Mouse (Mus musculus): ENCODE measurements at regions not wholly inside any gene's neighbourhood (a gene's known extent, or its start where the extent isn't known, plus 50 kb on each side); places are given as distances from the start of the nearest gene placed in this dataset.

DNA sequence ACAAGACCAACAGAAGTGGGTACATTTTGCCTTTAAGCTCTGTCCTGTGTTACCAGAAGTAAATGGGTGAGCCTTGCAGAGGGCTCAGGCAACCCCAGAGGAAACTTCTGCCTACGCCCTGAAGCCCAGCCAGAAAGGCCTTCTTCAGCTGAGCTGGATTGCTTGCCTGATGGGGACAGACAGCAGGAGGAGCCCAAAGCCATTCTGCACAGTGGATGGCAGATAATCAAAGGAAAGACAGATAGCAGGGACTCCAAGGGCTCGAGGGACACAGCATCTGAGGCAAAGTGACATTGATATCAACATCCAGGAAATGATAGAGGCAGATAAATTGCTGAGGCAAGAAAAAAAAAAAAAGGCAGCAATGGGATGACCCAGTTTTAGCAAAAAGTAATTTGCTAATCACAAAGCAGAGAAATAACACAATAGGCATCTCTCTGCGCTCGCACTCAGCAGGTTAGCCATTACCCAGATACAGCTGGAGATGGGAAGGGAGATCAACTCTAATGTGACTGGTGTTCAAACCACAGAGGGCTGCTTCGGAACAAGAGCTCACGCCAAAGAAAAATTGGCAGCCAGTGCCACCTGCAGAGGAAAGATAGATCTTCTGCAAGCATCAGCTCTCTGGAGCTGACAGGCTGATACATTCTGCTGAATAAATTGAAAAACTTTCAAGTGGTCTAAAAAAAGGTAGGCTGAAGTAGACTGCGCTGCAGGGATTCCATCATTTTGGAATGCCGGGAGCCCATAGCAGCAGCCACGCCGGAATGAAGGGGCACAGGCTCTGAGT is 494.8 kb downstream of the Prim2 start:
- no peaks in the 10 kb centered on the region for H3K9me3 ChIP-seq
- no peaks in the 10 kb centered on the region for H3K27me3 ChIP-seq (ENCODE audit: poor library complexity, severe bottlenecking)
- no peak overlapping the region for H3K27ac ChIP-seq
- H3K4me1 ChIP-seq = no peaks in the 10 kb centered on the region
- WGBS = 82% methylated on average over 10 of the region's 10 CpGs
- H3K4me3 ChIP-seq = no peak overlapping the region
- no peaks in the 10 kb centered on the region for H3K36me3 ChIP-seq (replicated peaks)
- no peak for DNase-seq (ENCODE audit: extremely low spot score, low spot score)

DNA sequence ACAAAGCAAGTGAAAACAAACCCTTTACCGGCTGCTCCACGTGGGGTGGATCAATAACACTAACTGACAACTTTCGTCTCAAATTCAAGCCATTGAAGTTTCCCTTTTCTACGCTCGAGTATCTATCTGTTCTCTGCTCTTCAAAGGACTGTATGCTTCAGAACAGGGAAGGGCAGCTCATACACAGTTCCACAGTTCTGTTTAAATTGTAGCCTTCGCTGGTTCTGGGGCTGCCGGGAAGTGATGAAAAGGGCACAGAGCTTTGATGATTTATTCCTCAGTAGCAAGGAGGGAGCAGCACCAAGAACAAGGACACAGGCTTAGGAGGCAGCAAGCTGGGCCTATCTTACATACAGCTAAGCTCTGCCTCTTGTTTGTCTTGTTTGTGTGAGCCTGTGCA is 532.6 kb downstream of the Prim2 start:
- H3K27me3 ChIP-seq (ENCODE audit: poor library complexity, severe bottlenecking) = no peaks in the 10 kb centered on the region
- H3K9me3 ChIP-seq = no peaks in the 10 kb centered on the region
- no peak overlapping the region for H3K4me3 ChIP-seq
- no peaks in the 10 kb centered on the region for H3K4me1 ChIP-seq
- no peak overlapping the region for H3K27ac ChIP-seq
- 77% methylated on average over 7 of the region's 7 CpGs for WGBS
- no peaks in the 10 kb centered on the region for H3K36me3 ChIP-seq (replicated peaks)
- DNase-seq (ENCODE audit: extremely low spot score, low spot score) = no peak

DNA sequence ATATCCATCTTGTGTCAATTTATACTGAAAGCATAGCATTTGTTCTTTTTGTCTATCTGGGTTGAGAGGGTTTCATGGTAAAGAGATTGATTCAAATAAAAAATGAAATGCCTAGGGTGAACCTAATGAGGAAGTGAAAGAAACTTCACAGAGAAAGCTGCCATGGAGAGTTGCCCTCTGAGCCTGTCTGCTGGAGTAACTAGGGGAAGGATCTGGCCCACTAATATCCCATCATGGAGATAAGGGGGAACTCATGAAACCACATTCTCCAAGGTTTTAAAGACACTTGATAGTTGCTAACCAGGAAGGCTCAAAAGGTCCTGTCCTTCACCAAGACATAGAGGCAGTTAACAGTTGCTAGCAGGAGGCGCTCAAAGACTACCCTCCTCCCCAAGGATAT is 539.2 kb downstream of the Prim2 start:
- H3K9me3 ChIP-seq = no peaks in the 10 kb centered on the region
- no peaks in the 10 kb centered on the region for H3K4me1 ChIP-seq
- 93% methylated on average over 1 of the region's 1 CpGs for WGBS
- H3K27me3 ChIP-seq (ENCODE audit: poor library complexity, severe bottlenecking) = no peaks in the 10 kb centered on the region
- no peak for DNase-seq (ENCODE audit: extremely low spot score, low spot score)
- no peak overlapping the region for H3K27ac ChIP-seq
- H3K4me3 ChIP-seq = no peak overlapping the region
- H3K36me3 ChIP-seq (replicated peaks) = no peaks in the 10 kb centered on the region

DNA sequence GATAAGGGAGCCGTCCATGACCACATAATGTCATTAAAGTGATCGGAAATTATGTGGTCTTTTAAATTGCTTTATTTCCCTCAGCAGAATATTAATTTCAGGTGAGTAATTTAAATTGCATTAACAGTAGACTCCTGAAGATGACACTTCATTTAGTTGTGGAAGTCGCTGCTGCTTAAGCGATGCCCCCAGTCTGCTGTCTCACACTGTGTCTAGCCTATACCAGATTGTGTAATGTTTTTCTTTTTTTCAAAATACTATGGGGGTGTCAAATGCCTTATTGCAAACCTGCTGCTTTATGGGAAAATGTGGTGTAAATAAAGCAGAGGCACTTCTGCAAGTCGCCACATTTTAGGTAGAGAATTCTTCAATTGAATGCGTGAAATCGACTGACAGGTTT is 544.5 kb downstream of the Prim2 start:
- WGBS = 94% methylated on average over 7 of the region's 7 CpGs
- H3K9me3 ChIP-seq = no peaks in the 10 kb centered on the region
- no peak overlapping the region for H3K4me3 ChIP-seq
- H3K27me3 ChIP-seq (ENCODE audit: poor library complexity, severe bottlenecking) = no peaks in the 10 kb centered on the region
- H3K4me1 ChIP-seq = no peaks in the 10 kb centered on the region
- H3K36me3 ChIP-seq (replicated peaks) = no peaks in the 10 kb centered on the region
- H3K27ac ChIP-seq = no peak overlapping the region
- DNase-seq (ENCODE audit: extremely low spot score, low spot score) = no peak

DNA sequence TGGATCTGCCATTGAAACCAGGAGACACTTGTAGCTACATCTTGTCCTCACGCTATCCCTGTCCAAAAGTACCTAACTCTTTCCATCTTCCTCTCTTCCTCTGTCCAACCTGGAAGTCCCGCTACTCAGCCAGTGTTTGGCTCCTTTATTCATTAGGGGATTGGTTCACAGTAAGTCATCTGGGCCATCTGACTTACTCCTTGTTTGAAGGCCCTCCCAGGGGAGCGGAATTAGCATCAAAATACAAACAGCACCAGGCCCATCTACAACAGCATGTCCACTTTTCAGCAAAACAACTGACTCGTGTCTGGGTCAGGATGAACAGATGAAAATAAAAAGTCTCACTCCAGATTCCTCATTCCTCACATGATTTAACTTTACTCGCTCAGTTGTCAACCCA is 559.2 kb upstream of the Gm5415 start:
- Histone ChIP-seq H3K36me3 (replicated peaks) (no peaks in the 10 kb centered on the region), H3K4me3 (no peak overlapping the region), H3K9me3 (peaks cover 12% of the 10 kb centered on the region; the same call in 1 of the 2 replicates), H3K4me1 (no peaks in the 10 kb centered on the region), H3K27ac (no peak overlapping the region), H3K27me3 (ENCODE audit: poor library complexity, severe bottlenecking) (no peaks in the 10 kb centered on the region)
- 77% methylated on average over 5 of the region's 5 CpGs for WGBS
- DNase-seq (ENCODE audit: extremely low spot score, low spot score) = no peak

DNA sequence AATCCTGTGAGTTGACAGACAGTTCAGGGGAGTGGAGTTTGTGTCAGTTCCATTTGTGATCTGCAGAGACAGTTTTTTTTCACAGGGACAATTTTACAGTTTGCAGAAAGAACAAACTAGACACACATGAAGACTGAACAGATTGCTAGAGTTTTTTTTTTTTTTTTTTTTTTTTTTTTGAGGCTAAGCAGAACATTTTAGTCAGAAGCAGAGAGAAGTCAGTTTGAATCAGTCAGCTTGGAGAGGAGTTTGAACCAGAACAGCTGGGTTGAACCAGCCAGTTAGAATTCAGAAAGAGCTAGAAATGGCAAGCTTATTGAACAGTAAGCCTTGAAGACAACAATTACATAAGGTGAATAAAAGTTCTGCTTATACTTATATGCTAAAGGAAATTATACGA is 557.2 kb upstream of the Gm5415 start:
- no peak overlapping the region for H3K27ac ChIP-seq
- no peaks in the 10 kb centered on the region for H3K36me3 ChIP-seq (replicated peaks)
- H3K4me1 ChIP-seq = no peaks in the 10 kb centered on the region
- WGBS = 90% methylated on average over 1 of the region's 1 CpGs
- H3K27me3 ChIP-seq (ENCODE audit: poor library complexity, severe bottlenecking) = no peaks in the 10 kb centered on the region
- peaks cover 12% of the 10 kb centered on the region; the same call in 1 of the 2 replicates for H3K9me3 ChIP-seq
- H3K4me3 ChIP-seq = no peak overlapping the region
- DNase-seq (ENCODE audit: extremely low spot score, low spot score) = no peak

DNA sequence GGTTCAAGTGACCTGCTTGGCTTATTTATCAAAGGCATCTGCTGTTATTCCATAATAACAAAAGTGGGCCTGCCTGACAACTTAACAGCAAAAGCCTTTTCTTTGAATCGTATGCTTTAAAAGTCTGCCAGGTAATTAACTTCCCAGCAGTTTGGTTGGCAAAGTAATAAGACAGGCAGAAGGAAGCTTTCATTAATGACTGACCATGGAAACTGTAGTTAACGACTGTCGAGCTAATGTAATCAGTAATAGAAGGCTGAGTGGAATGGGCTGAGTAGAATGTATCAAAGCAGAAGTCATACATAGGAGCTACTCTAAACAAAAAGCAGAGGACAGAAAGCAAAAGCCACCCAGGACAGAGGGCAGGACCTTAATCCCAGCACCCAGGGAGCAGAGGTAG is 551.0 kb upstream of the Gm5415 start:
- H3K4me3 ChIP-seq = no peak overlapping the region
- H3K4me1 ChIP-seq = no peaks in the 10 kb centered on the region
- 66% methylated on average over 3 of the region's 3 CpGs for WGBS
- no peaks in the 10 kb centered on the region for H3K27me3 ChIP-seq (ENCODE audit: poor library complexity, severe bottlenecking)
- DNase-seq (ENCODE audit: extremely low spot score, low spot score) = no peak
- no peaks in the 10 kb centered on the region for H3K9me3 ChIP-seq
- H3K27ac ChIP-seq = no peak overlapping the region
- no peaks in the 10 kb centered on the region for H3K36me3 ChIP-seq (replicated peaks)

DNA sequence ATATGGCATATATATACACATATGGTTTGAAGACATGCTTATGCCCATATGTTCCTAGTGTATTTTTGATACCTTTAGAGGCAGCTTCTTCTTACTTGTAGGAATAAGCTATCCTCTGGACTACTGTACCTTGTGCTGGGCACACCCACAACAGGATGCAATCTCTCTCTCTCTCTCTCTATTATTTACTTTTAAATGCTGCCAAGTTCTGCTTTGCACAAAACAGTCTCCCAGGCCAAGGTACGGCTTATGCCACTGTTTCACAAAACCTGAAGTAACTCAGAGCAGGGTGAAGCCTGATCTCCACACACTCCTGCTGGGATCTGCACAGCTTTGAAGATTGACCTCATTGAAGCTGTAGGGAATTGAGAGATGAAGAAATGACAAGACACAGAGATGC is 549.8 kb upstream of the Gm5415 start:
- DNase-seq (ENCODE audit: extremely low spot score, low spot score) = no peak
- WGBS = 92% methylated on average over 1 of the region's 1 CpGs
- H3K9me3 ChIP-seq = no peaks in the 10 kb centered on the region

DNA sequence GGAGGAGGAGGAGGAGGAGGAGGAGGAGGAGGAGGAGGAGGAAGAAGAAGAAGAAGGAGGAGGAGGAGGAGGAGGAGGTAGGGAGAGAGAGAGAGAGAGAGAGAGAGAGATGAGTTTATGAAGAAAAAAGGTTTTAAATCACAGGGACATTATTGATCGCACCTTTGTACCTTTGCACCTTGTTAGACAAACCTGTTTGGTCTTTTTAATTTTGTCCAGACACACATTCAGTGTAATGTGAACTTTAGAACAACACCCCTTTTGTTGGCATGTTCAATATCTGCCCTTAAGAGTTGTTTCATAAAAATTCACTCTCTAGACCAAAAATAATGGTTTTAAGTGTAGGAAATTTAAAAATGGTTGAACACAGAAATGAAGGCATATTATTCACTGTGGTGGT is 527.5 kb upstream of the Gm5415 start:
- Histone ChIP-seq H3K4me3 (no peak overlapping the region), H3K4me1 (no peaks in the 10 kb centered on the region), H3K9me3 (no peaks in the 10 kb centered on the region), H3K27ac (no peak overlapping the region), H3K36me3 (replicated peaks) (no peaks in the 10 kb centered on the region), H3K27me3 (ENCODE audit: poor library complexity, severe bottlenecking) (no peaks in the 10 kb centered on the region)
- WGBS = 96% methylated on average over 1 of the region's 1 CpGs
- no peak for DNase-seq (ENCODE audit: extremely low spot score, low spot score)

More for the DNA sequence above, 549.8 kb upstream of the Gm5415 start:
- no peaks in the 10 kb centered on the region for H3K36me3 ChIP-seq (replicated peaks)
- no peak overlapping the region for H3K4me3 ChIP-seq
- H3K27ac ChIP-seq = no peak overlapping the region
- H3K27me3 ChIP-seq (ENCODE audit: poor library complexity, severe bottlenecking) = no peaks in the 10 kb centered on the region
- H3K4me1 ChIP-seq = no peaks in the 10 kb centered on the region

DNA sequence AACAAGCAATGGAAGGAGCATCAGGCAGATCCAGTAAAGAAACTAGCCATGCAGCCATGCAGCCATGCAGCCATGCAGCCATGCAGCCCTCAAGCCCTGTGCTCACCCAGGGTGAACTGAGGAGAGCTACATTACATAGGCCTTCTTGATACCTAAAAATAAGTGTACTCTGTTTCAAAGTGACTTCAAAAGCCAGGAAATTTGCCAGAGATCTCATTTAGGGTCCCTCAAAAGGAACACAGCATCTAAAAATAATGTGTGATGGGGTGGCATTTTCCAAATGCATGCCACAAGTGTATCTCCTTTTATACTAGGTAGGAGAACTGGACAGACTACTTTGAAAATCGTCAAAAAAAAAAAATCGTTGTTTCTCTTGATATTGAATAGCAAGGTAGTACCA is 510.9 kb upstream of the Gm5415 start:
- DNase-seq (ENCODE audit: extremely low spot score, low spot score) = no peak
- no peaks in the 10 kb centered on the region for H3K36me3 ChIP-seq (replicated peaks)
- 86% methylated on average over 2 of the region's 2 CpGs for WGBS

DNA sequence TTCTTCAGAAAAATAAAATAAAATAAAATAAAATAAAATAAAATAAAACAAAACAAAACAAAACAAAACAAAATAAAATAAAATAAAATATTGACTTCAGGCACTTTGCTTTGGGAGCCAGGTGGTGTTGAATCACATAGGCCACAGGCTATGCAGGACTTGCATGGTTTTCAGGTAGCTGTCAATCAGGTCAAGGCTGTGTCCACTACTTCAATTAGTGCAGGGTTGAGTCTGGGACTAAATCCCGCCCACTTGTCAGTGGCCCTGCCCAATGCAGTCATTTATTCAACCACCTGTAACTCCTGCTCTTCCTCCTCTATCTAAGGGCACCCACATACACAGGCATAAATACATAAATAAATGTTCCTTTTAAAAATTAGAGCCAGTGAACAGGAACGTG is 497.3 kb upstream of the Gm5415 start:
- DNase-seq (ENCODE audit: extremely low spot score, low spot score) = no peak
- Histone ChIP-seq H3K4me3 (no peak overlapping the region), H3K9me3 (no peaks in the 10 kb centered on the region), H3K4me1 (peaks cover 6% of the 10 kb centered on the region), H3K36me3 (replicated peaks) (no peaks in the 10 kb centered on the region), H3K27ac (no peak overlapping the region), H3K27me3 (ENCODE audit: poor library complexity, severe bottlenecking) (no peaks in the 10 kb centered on the region)
- 87% methylated on average over 2 of the region's 2 CpGs for WGBS

More for the DNA sequence above, 510.9 kb upstream of the Gm5415 start:
- no peaks in the 10 kb centered on the region for H3K9me3 ChIP-seq
- no peak overlapping the region for H3K4me3 ChIP-seq
- H3K27me3 ChIP-seq (ENCODE audit: poor library complexity, severe bottlenecking) = no peaks in the 10 kb centered on the region
- H3K4me1 ChIP-seq = no peaks in the 10 kb centered on the region
- no peak overlapping the region for H3K27ac ChIP-seq

DNA sequence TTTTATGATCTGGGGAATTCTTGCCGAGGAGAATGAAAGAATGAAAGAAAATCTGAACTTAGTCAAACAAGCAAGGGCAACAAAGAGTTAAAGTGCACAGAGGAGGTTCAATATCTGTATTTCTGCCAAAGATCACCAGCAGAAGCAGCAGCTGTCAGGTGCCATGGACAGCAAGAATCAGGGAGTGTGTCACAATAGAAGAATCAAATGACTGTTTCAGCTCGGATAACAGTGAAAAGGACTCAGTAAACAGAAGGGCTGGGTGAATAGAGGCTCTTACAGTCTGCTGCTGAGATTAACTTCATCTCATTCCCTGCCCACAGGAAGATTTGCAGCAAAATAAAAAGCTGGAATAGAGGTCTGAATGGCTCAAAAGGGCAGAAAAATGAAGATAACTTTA is 495.3 kb upstream of the Gm5415 start:
- H3K36me3 ChIP-seq (replicated peaks) = no peaks in the 10 kb centered on the region
- no peak overlapping the region for H3K27ac ChIP-seq
- no peak overlapping the region for H3K4me3 ChIP-seq
- no peak for DNase-seq (ENCODE audit: extremely low spot score, low spot score)
- no peaks in the 10 kb centered on the region for H3K9me3 ChIP-seq
- no peaks in the 10 kb centered on the region for H3K27me3 ChIP-seq (ENCODE audit: poor library complexity, severe bottlenecking)
- WGBS = 34% methylated on average over 2 of the region's 2 CpGs
- peaks cover 6% of the 10 kb centered on the region for H3K4me1 ChIP-seq

DNA sequence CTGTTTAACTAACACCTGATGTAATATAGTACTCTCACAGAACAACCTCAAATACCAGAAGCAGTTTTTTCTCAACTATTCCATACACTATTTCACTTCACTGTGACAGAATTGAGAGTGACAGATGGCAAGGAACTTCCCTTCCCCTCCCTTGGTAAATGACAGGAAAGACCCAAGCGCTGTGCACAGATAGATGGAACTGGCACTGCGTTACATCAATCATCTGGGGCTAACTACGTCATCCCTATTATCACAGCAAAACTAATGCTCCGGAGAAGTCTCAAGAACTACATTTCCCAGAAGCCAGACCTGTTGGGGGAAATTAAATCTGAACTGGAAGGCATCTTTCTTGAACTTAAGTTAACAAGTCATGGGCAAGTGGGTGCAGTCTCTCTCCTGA is 493.6 kb upstream of the Gm5415 start:
- H3K27ac ChIP-seq = no peak overlapping the region
- no peaks in the 10 kb centered on the region for H3K27me3 ChIP-seq (ENCODE audit: poor library complexity, severe bottlenecking)
- H3K9me3 ChIP-seq = no peaks in the 10 kb centered on the region
- no peak for DNase-seq (ENCODE audit: extremely low spot score, low spot score)
- 95% methylated on average over 4 of the region's 4 CpGs for WGBS
- H3K4me3 ChIP-seq = no peak overlapping the region
- no peaks in the 10 kb centered on the region for H3K36me3 ChIP-seq (replicated peaks)
- H3K4me1 ChIP-seq = peaks cover 6% of the 10 kb centered on the region

DNA sequence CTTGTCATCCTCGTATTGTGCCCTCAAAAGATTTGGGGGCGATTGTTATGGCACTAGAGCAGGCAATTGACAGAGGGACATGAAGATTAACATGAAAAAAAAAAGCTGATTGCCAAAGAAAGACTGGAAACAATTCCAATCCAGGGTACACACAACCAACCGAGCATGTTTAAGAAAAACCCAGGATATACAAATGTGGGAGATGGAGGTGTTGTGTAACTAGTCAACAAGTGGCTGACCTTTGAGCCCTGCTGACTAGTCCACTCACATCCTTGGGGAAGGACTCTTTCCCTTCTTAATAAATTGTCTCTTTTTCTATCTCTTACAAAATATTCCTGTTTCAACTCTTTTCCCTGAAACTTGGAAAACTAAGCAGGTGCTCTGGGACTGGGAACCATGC is 484.9 kb upstream of the Gm5415 start:
- no peaks in the 10 kb centered on the region for H3K36me3 ChIP-seq (replicated peaks)
- no peak overlapping the region for H3K4me3 ChIP-seq
- peaks cover 10% of the 10 kb centered on the region for H3K4me1 ChIP-seq
- DNase-seq (ENCODE audit: extremely low spot score, low spot score) = no peak
- no peak overlapping the region for H3K27ac ChIP-seq
- H3K9me3 ChIP-seq = no peaks in the 10 kb centered on the region
- WGBS = 83% methylated on average over 3 of the region's 3 CpGs
- no peaks in the 10 kb centered on the region; the same call in 1 of the 2 replicates for H3K27me3 ChIP-seq (ENCODE audit: poor library complexity, severe bottlenecking)

Data from forebrain, embryonic 10.5 days (tissue).